Mouse (Mus musculus): ENCODE data around the gene Kctd17.

Kctd17 gene

DNA sequence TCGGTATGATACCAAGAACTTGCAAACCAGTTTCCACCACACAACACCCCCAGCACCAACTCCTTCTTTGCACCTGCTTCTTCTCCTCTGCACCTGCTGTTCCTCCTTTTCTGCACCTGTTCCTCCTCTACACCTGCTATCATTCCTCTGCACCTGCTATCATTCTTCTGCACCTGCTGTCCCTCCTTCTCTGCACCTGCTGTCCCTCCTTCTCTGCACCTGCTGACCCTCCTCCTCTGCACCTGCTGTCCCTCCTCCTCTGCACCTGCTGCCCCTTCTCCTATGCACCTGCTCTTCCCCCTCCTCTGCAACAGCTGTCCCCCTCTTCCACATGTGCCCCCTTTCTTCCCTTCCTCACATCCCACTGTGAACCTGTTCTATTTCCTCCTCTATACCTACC, 58.2 kb downstream of the Kctd17 start:
- DNase-seq, result no peak

DNA sequence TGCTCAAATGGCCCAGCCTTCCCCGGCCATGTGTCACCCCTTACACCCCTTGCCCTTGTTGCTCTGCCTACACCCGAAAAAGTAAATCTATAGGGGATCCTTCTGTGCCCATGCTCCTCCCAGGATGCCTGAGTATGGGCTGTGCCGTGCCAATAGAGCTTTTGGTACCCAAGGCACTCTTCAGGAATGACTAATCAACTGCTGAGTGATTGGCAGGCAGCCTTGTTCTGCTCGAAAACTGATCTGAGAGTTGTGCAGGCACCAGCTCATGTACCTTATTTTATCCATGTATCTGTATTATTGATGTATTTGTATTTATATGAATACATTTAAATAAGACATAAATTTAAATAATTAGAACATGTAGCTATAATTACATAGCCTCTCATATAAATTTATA, 58.7 kb downstream of the Kctd17 start:
- no peak for DNase-seq
